Mouse (Mus musculus) heart, adult 2 months (tissue): Measurements from ENCODE around the gene Hist2h3c2.

ENCODE experiments used
- CTCF ChIP-seq: fragments of 200-600 bp; IDR thresholded peaks from 2 replicates; pipeline ENCODE4 v1.8.1; 2022; ENCODE audit warnings: antibody characterized with exemption, mild to moderate bottlenecking, moderate library complexity
- POLR2A ChIP-seq: fragments of 200-500 bp; IDR thresholded peaks from 2 replicates; pipeline ENCODE4 v1.6.1; 2011; ENCODE audit warnings: mild to moderate bottlenecking, low read depth, low read length, control low read depth; ENCODE audit not compliant: insufficient read depth

DNA sequence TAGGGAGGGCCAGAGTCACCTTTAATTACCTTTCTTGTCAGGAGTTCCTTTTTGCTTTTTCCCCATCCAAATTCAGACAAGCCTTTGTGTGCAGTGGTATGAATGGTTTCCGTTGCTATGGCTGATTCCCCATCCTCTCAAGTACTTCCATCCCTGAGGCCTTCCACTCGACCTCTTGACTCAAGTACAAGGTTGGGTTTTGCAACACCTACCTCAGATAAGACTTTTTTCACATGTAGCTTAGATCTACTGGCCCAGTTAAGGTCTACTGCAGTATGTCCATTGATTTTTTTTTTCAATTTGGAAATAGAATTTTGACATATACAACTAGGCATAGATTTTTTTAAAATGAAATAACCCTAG is 7.2 kb downstream of the Hist2h3c2 start:
- TF ChIP-seq CTCF, result no peak
- TF ChIP-seq POLR2A, result no peak
